In genomic region chr13:59538661-59539060, GRCm38 (mm10) we compare ENCODE assay signal across 27 mouse cellular contexts.
"Had no signal": no experiment of that assay in that cellular context is flagged by ENCODE, and none has a peak within 500 bp of the region (broad histone marks: within the 10 kb centered on the region; RNA-seq: fewer than 3 reads in every experiment).

No protein-coding gene starts in this region.

- H3K27me3 ChIP-seq: heart, embryonic 13.5 days; heart, embryonic 15.5 days; hindbrain, embryonic 12.5 days; intestine, embryonic 15.5 days; limb, embryonic 12.5 days had no signal

- H3K4me3 ChIP-seq: gastrocnemius, adult 2 months; heart, adult 2 months; heart, embryonic 13.5 days; heart, embryonic 15.5 days; hindbrain, embryonic 10.5 days; hindbrain, embryonic 12.5 days; intestine, embryonic 15.5 days; layer of hippocampus, adult 2 months; left cerebral cortex, adult 2 months; limb, embryonic 10.5 days; limb, embryonic 12.5 days had no signal

- ATAC-seq: hindbrain, embryonic 16.5 days; inflammation-experienced regulatory T-cells, adult 6 months; intestine, embryonic 15.5 days; intestine, postnatal 0 days had no signal

- H3K27ac ChIP-seq: gastrocnemius, adult 2 months; heart, adult 2 months; heart, embryonic 13.5 days; heart, embryonic 15.5 days; hindbrain, embryonic 10.5 days; hindbrain, embryonic 12.5 days; hindbrain, embryonic 14.5 days; intestine, embryonic 15.5 days; layer of hippocampus, adult 2 months; left cerebral cortex, adult 2 months; limb, embryonic 10.5 days; limb, embryonic 12.5 days had no signal

- H3K9ac ChIP-seq: heart, embryonic 13.5 days; heart, embryonic 15.5 days; hindbrain, embryonic 12.5 days; hindbrain, embryonic 14.5 days; intestine, embryonic 15.5 days; limb, embryonic 12.5 days had no signal

- H3K9me3 ChIP-seq: heart, embryonic 13.5 days; heart, embryonic 15.5 days; hindbrain, embryonic 10.5 days; hindbrain, embryonic 12.5 days; intestine, embryonic 15.5 days; limb, embryonic 10.5 days had no signal

- H3K4me1 ChIP-seq: heart, embryonic 13.5 days; heart, embryonic 15.5 days; hindbrain, embryonic 10.5 days; intestine, embryonic 15.5 days; limb, embryonic 12.5 days had no signal

- H3K36me3 ChIP-seq: heart, embryonic 15.5 days; hindbrain, embryonic 12.5 days; intestine, embryonic 15.5 days; limb, embryonic 10.5 days had no signal

- DNase-seq: gastrocnemius, adult 2 months; gastrocnemius, postnatal 10 days; gastrocnemius, postnatal 25 days; heart, adult 2 months; heart, postnatal 14 days; heart, postnatal 4 days; kidney, adult 18-20 months; kidney, adult 8-10 months; kidney, postnatal 10 days; kidney, postnatal 25 days; kidney, postnatal 4 days; liver had no signal

- H3K4me2 ChIP-seq: heart, embryonic 11.5 days; heart, embryonic 13.5 days; heart, embryonic 15.5 days; hindbrain, embryonic 12.5 days; hindbrain, embryonic 14.5 days; intestine, embryonic 15.5 days; limb, embryonic 12.5 days; liver, embryonic 11.5 days had no signal
